Mouse (Mus musculus) lung, postnatal 14 days (tissue): ENCODE results near the gene Oard1.

Experiments used
- DNase-seq: peaks from one replicate; pipeline ENCODE4 v3.0.0; 2021

Oard1 gene

DNA sequence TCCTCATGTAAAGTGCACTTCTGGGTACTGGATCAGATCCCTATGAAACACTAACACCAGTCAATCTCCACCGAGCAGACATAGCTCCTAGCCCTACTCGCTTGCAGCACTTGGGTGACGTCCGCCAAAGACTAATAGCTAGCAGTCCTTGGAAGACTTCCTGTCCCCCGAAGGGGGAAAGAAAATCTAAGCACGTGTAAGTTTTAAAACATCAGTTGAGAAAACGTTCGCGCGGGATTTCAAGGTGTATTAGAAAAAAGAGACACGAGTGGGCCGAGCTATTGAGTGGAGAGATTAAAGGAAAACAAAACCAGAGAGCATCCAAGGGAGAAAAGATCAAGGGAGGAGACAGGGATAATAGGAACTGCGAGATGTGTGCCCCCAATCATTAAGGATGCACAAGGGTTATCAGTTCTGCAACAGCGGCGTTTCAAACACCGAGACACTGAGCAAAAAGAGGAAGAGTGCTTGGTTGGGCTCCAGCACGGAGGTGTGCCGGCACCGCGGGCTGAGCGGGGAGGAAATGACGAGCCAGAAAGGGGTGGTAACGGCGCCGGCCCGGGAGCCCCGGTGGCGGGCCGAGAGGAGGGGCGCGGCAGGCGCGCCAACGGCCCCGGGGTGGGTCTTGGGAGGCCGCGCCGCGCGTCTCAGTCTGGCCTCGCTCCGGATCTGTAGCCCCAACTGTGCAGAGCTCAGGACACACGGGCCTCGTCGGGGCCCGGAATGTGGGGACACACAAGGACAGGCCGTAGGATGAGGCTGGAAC is 1.1 kb upstream of the Oard1 start:
- peak; percentile 81 for DNase-seq

DNA sequence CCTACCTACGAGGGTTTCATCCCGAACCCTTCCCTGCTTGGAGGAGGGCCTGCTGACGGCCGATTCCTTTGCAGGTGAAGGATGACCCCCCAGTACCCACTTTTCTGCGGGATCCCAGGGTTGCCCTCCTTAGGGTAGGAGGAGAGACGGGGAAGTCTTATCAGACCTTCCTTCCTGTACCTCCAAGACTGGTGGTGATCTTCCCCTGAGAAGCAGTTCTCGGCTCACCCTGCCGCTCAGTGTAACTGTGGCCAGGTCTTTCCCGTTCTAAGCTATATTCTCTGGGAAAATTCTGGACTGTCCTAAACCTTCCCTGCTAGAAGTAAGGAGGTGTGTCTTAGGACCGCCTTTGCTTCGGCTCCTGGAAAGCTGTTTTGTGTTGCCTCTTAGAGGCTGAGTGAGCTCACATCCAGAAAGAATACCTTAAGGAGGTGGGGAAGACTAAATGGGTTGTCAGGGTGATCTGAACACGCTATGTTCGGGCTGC is 528 bp downstream of the Oard1 start:
- no peak for DNase-seq

DNA sequence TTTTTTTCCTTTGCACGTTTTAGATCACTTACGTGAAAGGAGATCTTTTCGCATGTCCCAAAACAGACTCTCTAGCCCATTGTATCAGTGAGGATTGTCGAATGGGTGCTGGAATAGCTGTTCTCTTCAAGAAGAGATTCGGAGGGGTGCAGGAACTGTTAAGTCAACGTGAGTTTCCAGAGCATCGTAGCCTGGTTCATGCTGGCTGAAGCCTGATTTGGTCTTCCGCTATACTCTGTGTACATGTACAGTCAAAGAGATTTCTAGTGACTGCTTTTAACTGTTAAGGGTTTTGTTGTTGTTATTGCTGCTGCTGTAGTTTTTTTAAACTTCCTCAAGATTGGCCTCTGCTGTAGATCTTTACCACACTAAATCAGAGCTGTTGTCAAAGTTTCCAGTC is 1.4 kb downstream of the Oard1 start:
- DNase-seq = no peak

DNA sequence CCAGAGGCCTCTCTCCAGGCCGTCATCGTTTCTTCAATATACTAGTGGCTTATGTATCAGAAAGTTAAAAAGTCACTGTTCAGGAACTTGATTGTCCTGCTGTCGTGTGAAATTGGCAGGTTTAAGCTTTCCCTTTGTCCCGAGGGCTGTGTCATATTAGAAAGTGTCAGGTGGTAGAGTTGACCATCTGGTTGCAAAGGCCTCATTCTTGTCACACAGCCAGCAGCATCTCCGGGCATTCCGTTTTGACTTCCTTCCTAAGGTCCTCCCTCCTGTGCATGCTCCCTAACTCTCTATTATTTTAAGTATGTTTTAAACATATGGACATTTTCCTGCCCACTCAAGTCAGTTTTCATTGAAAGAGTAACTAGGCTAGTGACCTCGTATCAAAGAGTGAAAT is 6.2 kb downstream of the Oard1 start:
- no peak for DNase-seq

DNA sequence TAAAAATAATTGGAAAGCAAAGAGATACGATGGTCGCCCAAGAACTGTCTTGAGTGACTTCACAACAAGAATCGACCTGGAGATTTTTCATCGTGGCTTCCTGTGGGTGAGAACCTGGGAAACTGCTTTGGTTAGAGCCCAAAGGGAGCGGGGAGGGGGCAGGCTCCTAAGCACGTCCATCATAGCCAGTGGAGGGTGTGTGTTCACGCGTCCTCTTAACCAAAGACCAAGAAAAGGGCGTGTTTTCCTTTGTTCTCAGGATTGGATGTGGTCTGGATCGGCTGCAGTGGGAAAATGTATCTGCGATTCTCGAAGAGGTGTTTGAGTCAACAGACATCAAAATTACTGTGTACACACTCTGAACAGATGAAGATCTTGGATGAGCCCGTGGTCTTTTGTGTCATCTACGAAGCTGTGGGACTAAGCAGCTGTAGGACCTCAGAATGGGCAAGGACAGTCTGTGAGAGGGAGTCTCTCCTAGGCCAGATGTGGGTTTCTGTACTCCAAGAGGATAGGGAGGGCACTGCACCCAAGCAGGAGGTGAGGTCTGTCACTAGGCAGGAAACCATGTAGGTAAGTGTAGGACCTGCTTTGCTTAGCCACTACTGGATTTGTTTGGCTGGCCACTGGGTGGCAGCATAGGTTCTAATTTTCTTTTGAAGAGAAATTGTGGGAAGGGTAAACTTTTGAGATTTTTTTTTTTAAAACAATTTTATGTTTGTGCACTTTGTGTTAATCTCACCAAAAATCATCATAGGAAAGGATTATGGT is 6.8 kb downstream of the Oard1 start:
- peak; percentile 70 for DNase-seq

DNA sequence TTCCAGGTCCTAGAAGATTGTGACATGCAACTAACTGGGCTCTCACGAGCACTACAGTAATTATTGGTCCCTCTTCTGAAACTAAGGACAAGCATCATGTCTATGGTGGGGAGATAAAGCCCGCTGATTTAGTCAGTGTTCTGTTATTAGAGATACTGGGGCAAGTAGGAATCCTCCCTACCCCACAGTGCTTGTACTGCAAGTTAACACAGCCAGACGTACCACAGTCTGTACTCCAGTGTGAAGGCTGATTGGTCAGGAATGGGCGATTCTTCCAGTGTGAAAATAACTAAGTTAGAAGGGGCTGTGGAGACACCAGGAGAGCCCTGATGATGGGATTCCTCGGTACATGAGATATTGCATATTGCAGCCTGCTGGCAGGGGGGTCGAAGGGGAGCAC is 7.7 kb downstream of the Oard1 start:
- no peak for DNase-seq

DNA sequence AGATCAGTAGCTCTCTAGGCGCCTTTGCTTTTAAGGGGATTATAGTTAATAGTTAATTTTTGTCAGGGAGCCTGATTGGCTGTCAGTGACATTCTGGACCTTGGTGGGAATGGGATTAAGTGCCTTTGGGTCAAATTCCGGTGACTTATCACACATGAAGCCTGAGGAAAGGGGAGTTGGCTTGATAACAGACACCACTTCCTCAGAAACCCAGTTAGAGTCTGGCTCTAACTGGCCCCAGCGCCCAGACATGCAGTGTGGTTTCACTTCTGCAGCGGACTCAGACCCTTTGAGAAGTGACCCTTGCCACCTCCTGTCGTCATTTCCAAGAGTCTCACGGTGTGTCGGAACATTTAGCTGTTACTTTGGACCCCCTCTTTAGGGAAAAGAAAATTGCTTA is 8.4 kb downstream of the Oard1 start:
- no peak for DNase-seq

DNA sequence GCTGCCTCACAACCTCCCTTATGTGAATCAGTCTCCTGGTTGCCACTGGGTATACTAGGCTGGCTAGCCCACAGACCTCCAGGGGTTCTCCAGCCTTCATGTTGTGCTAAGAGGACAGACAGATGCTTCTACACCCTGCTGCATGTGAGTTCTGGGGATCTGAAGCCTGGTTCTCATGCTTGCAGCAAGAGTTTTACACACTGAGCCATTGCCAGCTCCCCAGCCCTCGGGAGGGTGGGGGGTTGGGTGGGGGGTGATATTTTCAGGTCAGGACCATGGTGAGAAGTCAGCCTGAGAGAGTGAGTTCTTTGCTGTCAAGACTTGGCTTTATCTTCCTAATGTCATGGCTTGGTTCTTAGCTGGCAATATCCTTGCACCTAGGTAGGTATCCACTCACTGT is 9.0 kb downstream of the Oard1 start:
- no peak for DNase-seq

DNA sequence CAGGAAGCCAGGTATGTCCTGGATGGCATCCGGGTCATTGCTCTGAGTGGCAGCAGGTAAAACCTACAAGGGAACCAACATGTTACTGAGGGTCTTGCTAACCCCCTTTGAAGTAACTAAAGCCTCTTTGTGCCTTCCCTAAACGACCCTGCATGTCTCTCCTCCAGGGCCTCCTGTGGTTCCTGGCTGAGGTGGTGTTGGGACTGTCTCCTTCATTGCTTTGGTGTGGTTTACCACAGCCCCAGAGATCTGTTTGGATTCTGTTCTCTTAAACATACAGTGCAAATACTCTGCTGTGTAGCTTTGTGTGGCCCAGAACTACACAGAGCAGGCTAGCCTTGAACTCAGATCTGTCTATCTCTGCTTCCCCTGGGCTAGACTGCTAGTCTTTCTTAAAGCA is 9.8 kb downstream of the Oard1 start:
- DNase-seq = no peak

DNA sequence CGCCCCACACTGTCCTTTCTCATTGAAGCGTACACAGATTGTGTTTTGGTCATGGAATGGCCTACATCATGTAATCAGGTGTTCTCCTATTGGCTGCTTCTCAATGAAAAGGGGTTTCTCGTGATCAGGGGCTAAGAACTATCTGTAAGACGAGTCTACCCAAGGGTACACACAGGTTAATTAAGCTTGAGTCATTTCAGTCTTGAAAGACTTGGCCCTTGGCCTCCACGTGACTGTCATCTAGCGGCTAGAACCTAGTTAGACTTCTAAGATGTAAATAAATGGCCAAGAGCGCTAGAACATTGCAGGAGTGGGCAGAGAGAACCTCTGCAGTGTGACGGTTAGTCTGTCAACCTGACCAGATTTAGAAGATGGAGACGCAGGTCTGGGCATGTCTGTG is 14.4 kb downstream of the Oard1 start:
- no peak for DNase-seq

DNA sequence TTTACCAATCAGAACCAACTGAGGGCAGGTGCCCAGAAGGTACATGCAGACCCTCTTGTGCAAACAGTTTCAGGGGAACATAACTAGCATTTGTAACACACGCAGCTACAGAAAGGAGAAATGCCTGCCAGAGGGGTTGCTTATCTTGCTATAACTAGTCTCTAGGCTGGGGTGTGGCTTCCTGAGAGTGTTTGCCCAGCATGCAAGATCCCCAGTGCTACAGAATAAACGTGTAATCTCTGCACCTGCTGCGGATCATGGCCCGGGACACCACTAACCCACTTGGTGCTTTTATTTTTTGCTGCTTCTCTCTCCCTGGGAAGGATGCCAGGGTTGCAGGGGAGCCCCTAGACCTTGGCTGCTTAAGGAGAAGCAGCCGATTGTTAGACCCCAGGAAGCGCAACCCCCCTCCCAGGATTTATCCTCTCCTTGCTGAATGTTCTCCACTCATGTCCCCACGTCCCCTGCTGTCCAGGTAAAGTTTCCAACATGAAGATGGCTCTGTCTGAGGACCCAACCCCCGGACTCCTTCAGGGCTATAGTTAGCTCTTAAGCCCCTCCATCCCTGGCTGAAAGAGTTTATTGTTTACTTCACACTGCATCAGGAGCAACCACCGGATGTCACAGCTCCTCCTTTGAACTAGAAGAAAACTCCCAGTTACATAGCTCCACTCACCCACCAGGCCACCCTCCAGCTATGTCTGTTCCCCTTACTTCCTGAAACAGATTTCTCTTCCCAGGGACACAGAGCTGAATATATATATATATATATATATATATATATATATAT is 16.2 kb downstream of the Oard1 start:
- peak; percentile 26 for DNase-seq

DNA sequence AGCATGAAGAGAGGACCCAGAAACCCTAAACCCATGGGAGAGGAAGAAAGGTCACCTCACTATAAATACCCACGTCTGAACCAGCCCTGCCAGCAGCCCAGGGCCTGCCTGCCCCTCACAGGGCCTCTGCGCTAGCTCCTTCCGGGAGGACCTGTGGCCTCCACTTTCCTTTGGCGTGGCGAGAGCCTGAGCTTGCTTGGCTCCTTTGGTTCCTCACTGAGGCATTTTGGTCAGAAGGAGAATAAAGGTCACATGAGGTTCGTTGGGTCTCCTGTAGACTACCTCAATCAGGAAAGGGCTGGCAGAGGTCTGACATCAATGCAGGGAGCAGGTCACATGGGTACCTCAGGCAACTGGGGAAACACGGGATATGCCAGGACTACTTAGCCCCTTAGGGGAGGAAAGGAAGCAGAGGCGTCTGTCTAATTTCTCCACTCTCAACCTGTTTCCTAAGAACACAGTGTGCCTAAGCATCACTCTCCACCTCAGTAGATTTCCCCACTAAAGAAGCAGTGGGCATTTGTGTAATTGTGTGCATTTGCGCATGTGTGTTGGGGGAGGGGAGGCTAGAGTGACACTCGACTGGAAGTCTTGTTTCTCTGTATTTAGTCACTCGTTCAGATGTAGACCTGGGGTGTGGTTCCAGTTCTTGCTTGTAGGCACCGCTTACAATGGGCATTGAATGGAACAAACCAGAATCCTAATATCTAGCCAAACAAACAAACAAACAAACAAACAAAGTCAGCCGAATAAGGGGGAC is 17.4 kb downstream of the Oard1 start:
- no peak for DNase-seq

DNA sequence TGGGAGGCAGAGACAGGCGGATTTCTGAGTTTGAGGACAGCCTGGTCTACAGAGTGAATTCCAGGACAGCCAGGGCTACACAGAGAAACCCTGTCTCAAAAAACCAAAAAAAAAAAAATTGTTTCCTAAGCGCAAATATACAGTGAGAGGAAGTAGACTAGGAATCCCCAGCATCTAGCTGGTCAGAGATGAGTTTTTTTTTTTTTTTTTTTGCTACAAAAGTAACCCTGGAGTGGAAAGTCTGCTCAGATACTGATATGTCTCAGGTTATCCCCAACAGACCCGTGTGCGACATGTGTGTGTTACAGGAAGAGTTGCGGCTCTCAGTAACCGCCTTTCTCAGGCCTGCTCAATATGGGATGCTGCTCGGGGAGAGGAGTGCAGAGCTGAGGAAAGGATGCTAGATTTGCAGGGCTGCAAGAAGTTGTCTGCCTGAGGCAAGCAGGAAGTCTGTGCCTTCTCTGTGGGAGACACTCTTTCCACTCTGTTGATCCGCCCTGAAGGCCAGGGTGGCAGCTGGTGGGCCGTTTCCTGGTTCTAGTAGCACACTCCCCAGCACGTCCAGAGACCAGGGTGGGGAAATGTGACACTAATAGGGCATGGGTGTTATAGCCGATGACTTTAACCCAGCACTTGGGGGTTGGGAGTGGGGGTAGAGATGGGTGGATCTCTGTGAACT is 18.2 kb downstream of the Oard1 start:
- peak; percentile 22 for DNase-seq

DNA sequence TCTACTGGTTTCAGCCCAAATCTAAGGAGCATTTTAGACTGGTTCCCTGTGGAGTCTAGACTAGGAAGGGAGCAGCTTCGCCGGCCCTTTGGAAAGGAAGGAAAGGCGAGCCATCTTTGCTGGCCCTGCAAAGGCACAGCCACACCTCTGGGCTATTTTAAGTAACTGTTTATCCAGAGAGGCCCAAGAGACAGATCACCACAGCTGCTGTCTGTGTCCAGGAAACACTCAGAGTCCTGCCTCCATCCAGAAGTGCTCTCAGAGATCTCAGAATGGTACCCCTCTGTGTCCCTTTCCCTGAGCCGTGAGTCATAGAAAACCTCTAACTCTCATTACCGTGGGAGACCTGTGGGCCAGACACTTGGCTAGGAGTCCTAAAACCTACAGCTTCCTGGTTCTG is 20.6 kb downstream of the Oard1 start:
- DNase-seq = peak; percentile 28

DNA sequence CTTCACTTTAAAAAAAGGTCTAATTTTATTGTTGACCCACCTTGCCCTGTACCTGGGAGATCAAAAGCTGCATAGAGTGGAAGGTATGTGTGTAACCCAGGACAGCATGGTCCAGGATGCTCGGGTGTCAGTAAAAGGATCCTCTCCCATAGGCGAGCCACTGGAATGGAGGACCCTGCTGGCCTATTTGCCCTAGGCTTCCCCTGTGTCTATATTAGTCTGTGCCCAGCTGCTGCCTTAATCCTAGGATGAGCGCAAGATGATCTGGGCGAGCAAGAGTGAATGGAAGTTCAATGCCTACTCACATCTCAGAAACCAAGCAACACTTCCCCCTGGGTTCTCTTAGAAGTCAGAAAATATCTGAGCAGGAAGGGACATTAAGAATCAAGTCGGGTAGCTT is 21.2 kb downstream of the Oard1 start:
- no peak for DNase-seq

DNA sequence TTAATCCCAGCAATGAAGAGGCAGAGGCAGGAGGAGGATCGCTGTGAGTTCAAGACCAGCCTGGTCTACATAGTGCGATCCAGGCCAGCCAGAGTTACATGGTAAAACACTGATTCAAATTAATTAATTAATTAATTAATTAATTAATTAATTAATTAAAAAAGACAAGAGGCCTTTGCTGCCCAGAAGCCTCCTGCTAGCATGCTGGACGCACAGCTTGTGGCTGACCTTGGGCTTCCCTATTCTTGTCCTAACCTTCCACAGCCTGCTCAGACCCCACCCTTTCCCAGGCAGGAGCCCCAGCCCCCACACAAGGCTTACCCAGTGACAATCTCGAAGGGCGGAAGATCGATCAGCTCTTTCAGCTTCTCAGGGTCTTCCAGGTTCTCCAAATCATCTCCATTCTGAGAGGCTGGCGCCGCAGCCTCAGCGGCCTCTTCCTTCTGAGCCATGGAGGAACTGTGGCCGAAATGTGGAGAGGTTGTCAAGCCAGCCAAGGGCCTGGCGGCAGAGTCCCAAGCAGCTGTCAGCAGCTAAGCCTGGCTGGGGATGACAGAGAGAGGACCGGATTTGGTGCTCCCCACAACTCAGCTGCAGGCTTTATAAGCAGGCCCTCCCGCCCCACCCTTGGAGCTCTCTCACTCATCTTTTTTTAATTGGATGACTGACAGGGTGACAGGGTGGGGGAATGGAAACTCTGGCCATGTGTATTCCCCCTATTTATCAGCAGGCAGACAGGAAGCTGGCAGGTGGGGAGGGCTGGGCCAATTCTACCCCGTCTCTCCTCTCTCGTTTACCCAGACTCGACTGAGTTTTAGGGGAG is 22.6 kb downstream of the Oard1 start, which contains the start of gene Apobec2:
Gene Apobec2, minus strand, starts transcription at position 773 of the 823 bp plus-strand sequence.
- peak; percentile 12 for DNase-seq

DNA sequence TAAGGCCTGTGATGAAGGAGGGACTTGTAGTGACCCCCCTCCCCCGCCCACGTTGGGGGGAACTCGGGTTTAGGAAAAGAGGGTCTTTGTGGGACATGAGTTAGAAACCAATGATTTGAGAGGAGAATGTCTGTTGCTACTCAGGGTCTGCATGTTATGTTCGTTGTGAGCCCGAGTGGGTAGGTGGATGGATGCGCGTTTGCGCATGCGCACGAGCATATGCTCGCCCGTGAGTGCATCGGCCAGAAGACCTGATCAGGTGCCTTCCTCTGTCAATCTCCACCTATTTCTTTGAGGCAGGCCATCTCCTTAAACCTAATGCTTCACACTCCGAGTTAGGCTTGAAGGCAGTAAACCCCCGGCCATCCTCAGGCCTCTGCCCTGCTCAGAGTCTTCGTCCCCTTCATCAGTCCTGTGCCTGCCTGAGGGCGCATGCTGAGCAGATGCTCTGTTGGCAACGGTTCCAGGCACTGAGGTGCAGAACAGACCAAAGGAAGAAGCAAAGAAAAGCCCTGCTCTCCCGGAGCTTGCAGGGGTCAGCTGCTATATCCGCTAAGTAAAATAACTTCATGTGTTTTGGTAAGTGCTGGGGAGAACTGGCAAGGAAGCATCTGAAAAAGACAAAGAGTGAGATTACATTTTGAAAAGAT is 23.3 kb downstream of the Oard1 start:
- no peak for DNase-seq

DNA sequence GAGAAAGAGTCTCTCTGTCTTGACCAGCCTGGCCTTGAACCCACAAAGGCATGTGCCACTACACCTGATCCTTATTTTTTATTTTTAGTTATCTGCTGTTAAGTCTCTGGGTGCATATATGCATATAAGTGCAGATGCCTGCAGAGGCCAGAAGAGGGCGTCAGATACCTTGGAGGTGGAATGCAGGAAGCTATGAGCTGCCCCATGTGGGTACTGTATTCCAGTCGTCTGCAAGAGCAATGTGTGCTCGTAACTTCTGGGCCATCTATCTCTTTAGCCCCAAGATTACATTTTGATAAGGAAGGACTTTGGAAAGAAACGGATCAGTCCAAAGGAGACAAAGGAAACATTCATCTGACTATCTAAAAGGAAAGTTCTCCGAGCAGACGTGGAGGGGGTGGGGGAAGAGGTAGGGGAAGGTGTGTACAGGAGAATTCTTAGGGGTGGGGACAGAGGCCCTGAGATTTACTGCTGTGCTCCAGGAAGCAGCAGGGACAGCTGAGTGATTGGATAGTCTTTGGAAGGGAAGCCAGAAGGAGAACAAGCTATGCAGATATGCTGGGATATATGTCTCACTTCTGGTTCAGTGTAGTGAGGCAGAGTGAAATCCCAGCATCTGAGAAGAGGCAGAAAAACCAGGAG is 24.0 kb downstream of the Oard1 start:
- DNase-seq = no peak

DNA sequence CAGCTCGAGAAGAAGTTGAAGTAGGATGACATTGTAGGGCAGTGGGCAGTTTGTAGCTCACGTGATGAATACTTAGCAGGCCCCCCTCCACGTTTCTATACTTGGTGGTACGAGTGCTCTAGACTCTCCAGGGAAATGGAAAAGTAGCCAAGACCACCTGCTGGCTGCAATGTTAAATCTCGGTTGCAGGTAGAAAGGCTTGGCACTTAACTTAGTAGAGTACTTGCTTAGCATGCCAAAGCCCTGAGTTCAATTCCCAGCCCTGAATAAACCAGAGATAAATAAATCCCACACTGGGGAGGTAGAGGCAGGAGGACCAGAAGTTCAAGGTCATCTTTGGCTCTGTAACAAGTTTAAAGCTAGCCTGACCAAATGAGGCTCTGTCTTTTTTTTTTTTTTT is 24.7 kb downstream of the Oard1 start:
- DNase-seq = no peak

DNA sequence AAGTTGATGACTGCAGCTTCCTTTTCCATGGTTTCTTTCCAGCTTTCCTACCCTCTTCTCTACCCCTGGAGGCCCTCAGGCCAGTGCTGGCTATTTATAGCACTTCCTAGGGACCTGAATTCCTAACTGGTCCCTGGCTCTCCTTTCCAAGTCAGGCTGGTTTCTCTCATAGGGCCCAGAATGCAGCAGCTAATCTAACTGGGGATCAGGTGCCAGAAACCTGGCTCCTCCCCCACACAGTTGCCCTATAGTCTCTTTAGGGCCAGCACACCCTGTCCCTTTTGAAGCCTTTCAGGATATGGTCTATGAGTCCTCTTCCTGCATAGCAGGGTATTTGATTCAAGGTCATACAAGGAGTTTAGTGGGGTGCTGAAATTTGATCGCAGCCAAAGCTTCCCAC is 26.7 kb downstream of the Oard1 start:
- DNase-seq = no peak
